Mouse (Mus musculus) mouse embryonic stem cell (cell line): Measurements from ENCODE around the gene Olfr745.

Experiments used
- in situ Hi-C, 2 experiments: fragments of 300-500 bp; cut with MboI; formaldehyde crosslinking; loops; 1 replicate in 1 of 2; 3 replicates in 1 of 2; pipeline ENCODE4 v1.14.3; 2019 to 2020; ENCODE audit warnings: low sequenced_read_pairs in 2 of 2, low pct_unique_long_range_greater_than_20kb in 1 of 2, mixed read lengths in 1 of 2; ENCODE audit not compliant: unreplicated experiment in 1 of 2

The Olfr745 gene

DNA sequence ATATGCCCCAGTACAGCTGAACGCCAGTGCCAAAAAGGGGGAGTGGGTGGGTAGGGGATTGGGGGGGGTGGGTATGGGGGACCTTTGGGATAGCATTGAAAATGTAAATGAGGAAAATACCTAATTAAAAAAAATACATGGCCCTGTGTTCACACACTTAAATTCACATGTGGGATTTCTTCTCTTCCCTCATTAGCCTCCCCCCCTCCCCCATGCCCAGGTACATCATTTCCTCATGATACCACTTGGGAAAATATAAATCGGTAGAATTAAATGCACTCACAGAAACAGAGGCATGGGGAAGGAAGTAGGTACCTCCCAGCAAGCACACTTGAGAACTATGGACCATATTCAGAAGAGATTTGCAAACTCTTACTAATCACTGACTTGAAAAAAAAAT, at the start of gene Olfr745:
TSS of gene Olfr745 (plus strand) at position 301 of the 400 bp plus-strand sequence.
- in situ Hi-C loops = no loop called here

- in situ Hi-C loops = no loop called here
These were observed 24.6 kb upstream of the Olfr745 start, which contains the start of gene Olfr744 for GRCm38 (mm10) chr14:50614579-50614978. Gene Olfr744 (plus strand): TSS chr14:50614879.

DNA sequence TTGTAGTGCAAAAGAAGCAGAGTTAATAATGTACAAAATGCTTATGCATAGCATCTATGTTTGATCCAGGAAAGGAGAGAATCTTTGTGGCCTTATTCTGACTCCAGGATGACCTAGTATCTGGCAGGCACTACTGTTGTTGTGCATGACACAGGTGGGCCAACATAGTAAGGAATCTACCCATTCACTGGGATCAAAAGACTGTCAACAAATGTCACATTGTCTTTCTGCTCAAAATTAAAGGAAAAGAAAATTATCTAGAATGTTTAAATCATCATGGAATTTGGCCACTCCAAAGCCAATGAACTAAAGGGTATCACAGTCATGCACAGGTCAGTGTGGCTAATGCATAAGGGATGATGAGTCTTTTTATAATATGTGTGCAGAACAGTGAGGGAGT, 7.6 kb downstream of the Olfr745 start, which contains the start of gene Olfr746:
TSS of gene Olfr746 (plus strand) at position 301 of the 400 bp plus-strand sequence.
- in situ Hi-C loops = no loop called here

GRCm38 (mm10) chr14:50693106-50693505, 53.9 kb downstream of the Olfr745 start, which contains the start of gene Olfr747:
Gene Olfr747 (minus strand): TSS chr14:50693206.
- in situ Hi-C loops = no loop called here
